Mouse (Mus musculus) liver, embryonic 11.5 days (tissue): ENCODE results near the gene Zp2. TPM values are rescaled to one million over a fixed set of nuclear protein-coding genes. Genes with fewer than 3 reads are reported as not detected.

Experiments
- ATAC-seq: fragments of 200-750 bp; cut with Nextera tagmentation; replicated peaks from 2 replicates; pipeline ENCODE4 v1.8.0; 2017; ENCODE audit warnings: moderate number of reproducible peaks, mild to moderate bottlenecking, moderate TSS enrichment, moderate library complexity; ENCODE audit not compliant: low FRiP score
- DNase-seq: peaks from one replicate; pipeline ENCODE4 v3.0.0-alpha.2; 2017; ENCODE audit warnings: low spot score
- H3K27ac ChIP-seq: fragments of 300-500 bp; sonication (generic); 2 replicates; pipeline ENCODE4 v1.5.1; 2014; ENCODE audit warnings: mild to moderate bottlenecking, low read depth, low read length, control low read depth
- H3K27me3 ChIP-seq: fragments of 300-500 bp; sonication (generic); replicated peaks from 2 replicates; pipeline ENCODE4 v1.6.1; 2014; ENCODE audit warnings: low read length, mixed read lengths; ENCODE audit not compliant: control insufficient read depth, insufficient read depth
- H3K36me3 ChIP-seq: fragments of 300-500 bp; sonication (generic); 2 replicates; pipeline ENCODE4 v1.6.1; 2014; ENCODE audit warnings: mild to moderate bottlenecking, low read length, moderate library complexity, mixed read lengths; ENCODE audit not compliant: control insufficient read depth, insufficient read depth
- H3K4me1 ChIP-seq: fragments of 300-500 bp; sonication (generic); replicated peaks from 2 replicates; pipeline ENCODE4 v1.6.1; 2014; ENCODE audit warnings: low read length, mixed read lengths; ENCODE audit not compliant: control insufficient read depth, insufficient read depth
- H3K4me2 ChIP-seq: fragments of 300-500 bp; sonication (generic); 2 replicates; pipeline ENCODE4 v1.6.1; 2014; ENCODE audit warnings: mild to moderate bottlenecking, control low read depth, moderate library complexity
- H3K4me3 ChIP-seq: fragments of 300-500 bp; sonication (generic); 2 replicates; pipeline ENCODE4 v1.5.1; 2014; ENCODE audit warnings: low read depth, low read length, control low read depth
- H3K9ac ChIP-seq: fragments of 300-500 bp; sonication (generic); 2 replicates; pipeline ENCODE4 v1.6.1; 2014; ENCODE audit warnings: low read depth, low read length, control low read depth
- H3K9me3 ChIP-seq: fragments of 300-500 bp; sonication (generic); 2 replicates; pipeline ENCODE4 v1.6.1; 2016; ENCODE audit warnings: low read length, inconsistent platforms, mixed read lengths; ENCODE audit not compliant: control insufficient read depth
- WGBS: fragments of 180-500 bp; shearing (Covaris S2); extraction: QIAGEN DNeasy Blood & Tissue Kit; methylation state at CpG from one replicate; pipeline ENCODE4 v1.1.7; 2014; 5-methylcytosine and 5-hydroxymethylcytosine counted together
- polyA plus RNA-seq: library from polyadenylated mRNA; unstranded; fragments of >200 nt; fragmentation: Nextera tagmentation; extraction: Ambion mirVana; gene quantifications from 2 replicates; pipeline ENCODE4 v1.2.1, GENCODE M21; 2014

Gene Zp2
- polyA plus RNA-seq: not detected in 2 replicates

GRCm38 (mm10) chr7:120145191-120145590 lies at the start of gene Zp2:
Gene Zp2, minus strand, starts transcription at chr7:120145291.
- ATAC-seq (no peak), DNase-seq (no peak)
- no peak within 1 kb of the TSS for H3K4me2 ChIP-seq

DNA sequence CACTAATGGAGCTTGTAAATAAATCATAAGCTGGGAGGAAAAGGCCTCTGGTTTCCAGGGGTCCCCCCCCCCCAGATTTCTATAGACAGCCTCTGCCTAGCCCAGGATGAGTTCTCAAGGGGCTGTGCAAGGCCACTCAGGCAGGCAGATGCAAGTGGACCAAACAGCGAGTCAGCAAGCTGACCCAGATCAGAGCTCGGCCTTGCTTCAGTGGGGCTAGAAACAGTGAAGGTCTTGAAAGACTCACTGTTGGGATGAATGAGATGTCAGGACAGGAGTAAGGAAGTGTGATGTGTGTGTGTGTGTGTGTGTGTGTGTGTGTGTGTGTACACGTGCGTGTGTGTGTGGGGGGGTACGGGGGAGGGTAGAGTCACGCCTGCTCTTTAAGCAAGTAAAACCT lies 47.7 kb upstream of the Zp2 start:
- no peaks in the 10 kb centered on the region for H3K4me1 ChIP-seq
- H3K27me3 ChIP-seq: no peaks in the 10 kb centered on the region
- H3K36me3 ChIP-seq: no peaks in the 10 kb centered on the region
- no peak overlapping the region for H3K27ac ChIP-seq
- DNase-seq (no peak), ATAC-seq (no peak)
- no peak overlapping the region for H3K4me3 ChIP-seq
- no peak overlapping the region for H3K9ac ChIP-seq
- 76% methylated on average over 6 of the region's 6 CpGs for WGBS
- no peaks in the 10 kb centered on the region for H3K9me3 ChIP-seq
- no peak overlapping the region for H3K4me2 ChIP-seq

More at GRCm38 (mm10) chr7:120145191-120145590, at the start of gene Zp2:
- 58% methylated on average over 9 of the region's 9 CpGs for WGBS
- H3K36me3 ChIP-seq: no peaks in the 10 kb centered on the region
- H3K27ac ChIP-seq: no peak within 1 kb of the TSS
- no peak within 1 kb of the TSS for H3K9ac ChIP-seq
- no peaks in the 10 kb centered on the region for H3K27me3 ChIP-seq
- no peaks in the 10 kb centered on the region for H3K9me3 ChIP-seq
- H3K4me3 ChIP-seq: no peak within 1 kb of the TSS
- H3K4me1 ChIP-seq: no peaks in the 10 kb centered on the region

GRCm38 (mm10) chr7:120192207-120192606 lies 47.1 kb upstream of the Zp2 start:
- no peaks in the 10 kb centered on the region for H3K4me1 ChIP-seq
- H3K4me2 ChIP-seq: no peak overlapping the region
- no peaks in the 10 kb centered on the region for H3K9me3 ChIP-seq
- 62% methylated on average over 3 of the region's 3 CpGs for WGBS
- no peak overlapping the region for H3K4me3 ChIP-seq
- no peak for ATAC-seq
- no peak overlapping the region for H3K9ac ChIP-seq
- DNase-seq: no peak
- no peak overlapping the region for H3K27ac ChIP-seq
- no peaks in the 10 kb centered on the region for H3K36me3 ChIP-seq
- no peaks in the 10 kb centered on the region for H3K27me3 ChIP-seq

- ATAC-seq: peak; percentile 44; the same call in 1 of the 2 replicates
- H3K4me1 ChIP-seq: no peaks in the 10 kb centered on the region
These were observed 45.1 kb upstream of the Zp2 start for GRCm38 (mm10) chr7:120190150-120190665.

DNA sequence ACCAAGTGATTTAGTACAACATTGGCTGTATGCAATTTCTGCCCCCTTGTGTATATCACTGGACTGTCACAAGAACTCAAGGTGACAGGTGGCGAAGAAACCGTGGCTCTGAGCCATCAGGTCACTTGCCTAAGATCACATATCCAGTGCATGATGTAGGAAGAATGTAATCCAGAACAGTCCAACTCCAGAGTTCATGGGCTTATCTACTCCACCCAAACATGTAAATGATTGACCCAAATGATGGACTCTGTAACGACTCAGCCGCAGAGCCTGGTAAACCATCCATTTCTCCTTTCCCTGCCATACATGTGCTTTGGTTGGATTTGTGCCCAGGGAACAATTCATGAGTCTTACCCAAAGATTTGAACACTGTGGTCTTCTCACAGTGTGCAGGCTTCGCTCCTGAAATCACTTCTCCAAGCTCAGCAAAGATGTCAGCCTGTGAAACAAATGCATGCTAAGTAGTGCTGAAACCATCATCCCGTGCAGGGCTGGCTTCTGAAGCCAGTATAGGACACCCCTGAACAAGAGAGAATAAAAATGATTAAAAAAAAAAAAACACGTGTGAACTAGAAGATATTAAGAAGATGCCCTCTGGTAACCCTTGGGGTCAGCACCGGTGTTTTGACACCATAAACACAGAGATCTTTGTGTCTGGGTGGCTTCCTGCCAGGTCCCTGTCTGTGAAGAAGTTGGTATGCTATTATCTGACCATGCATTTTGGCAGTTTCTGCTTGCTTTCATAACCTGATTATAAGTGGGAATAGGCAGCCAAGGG lies 44.5 kb upstream of the Zp2 start:
- Histone ChIP-seq H3K4me2 (no peak overlapping the region), H3K4me3 (no peak overlapping the region), H3K36me3 (no peaks in the 10 kb centered on the region), H3K27me3 (no peaks in the 10 kb centered on the region), H3K9ac (no peak overlapping the region), H3K9me3 (no peaks in the 10 kb centered on the region), H3K4me1 (no peaks in the 10 kb centered on the region), H3K27ac (no peak overlapping the region)
- peak; percentile 59; the same call in 1 of the 2 replicates for ATAC-seq
- 61% methylated on average over 8 of the region's 8 CpGs for WGBS
- DNase-seq: no peak

More at GRCm38 (mm10) chr7:120190150-120190665, 45.1 kb upstream of the Zp2 start:
- WGBS: 68% methylated on average over 8 of the region's 8 CpGs
- H3K36me3 ChIP-seq: no peaks in the 10 kb centered on the region
- H3K4me2 ChIP-seq: no peak overlapping the region
- no peaks in the 10 kb centered on the region for H3K27me3 ChIP-seq
- H3K27ac ChIP-seq: no peak overlapping the region
- DNase-seq: no peak
- H3K4me3 ChIP-seq: no peak overlapping the region
- H3K9me3 ChIP-seq: no peaks in the 10 kb centered on the region
- H3K9ac ChIP-seq: no peak overlapping the region

GRCm38 (mm10) chr7:120188946-120189345 lies 43.9 kb upstream of the Zp2 start:
- WGBS: 83% methylated on average over 5 of the region's 5 CpGs
- no peak overlapping the region for H3K9ac ChIP-seq
- no peak overlapping the region for H3K4me2 ChIP-seq
- DNase-seq (no peak), ATAC-seq (no peak)
- H3K4me3 ChIP-seq: no peak overlapping the region
- no peaks in the 10 kb centered on the region for H3K36me3 ChIP-seq
- no peak overlapping the region for H3K27ac ChIP-seq
- H3K9me3 ChIP-seq: no peaks in the 10 kb centered on the region
- no peaks in the 10 kb centered on the region for H3K4me1 ChIP-seq
- H3K27me3 ChIP-seq: no peaks in the 10 kb centered on the region

DNA sequence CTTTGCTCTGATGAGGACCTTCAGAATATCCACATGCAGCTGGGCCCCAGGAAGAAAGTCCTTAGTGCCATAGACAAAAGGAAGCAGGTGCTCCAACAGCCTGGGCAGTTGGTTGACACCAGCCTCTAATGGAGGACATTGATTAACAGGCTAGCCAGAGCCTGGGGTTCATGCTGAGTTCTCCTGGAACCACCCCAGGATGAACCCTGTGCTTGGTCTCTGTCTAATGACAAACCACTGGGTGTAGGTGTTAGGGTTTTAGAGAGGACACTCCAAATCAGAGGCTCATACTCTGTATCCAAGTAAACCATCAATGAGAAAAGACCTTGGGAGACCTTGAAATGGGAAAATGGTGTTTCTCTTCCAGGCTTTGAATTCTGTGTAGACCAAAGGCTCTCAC lies 37.8 kb upstream of the Zp2 start:
- no peaks in the 10 kb centered on the region for H3K27me3 ChIP-seq
- DNase-seq (no peak), ATAC-seq (no peak)
- H3K9ac ChIP-seq: no peak overlapping the region
- no peak overlapping the region for H3K4me3 ChIP-seq
- no peaks in the 10 kb centered on the region for H3K4me1 ChIP-seq
- no peak overlapping the region for H3K4me2 ChIP-seq
- no peaks in the 10 kb centered on the region for H3K9me3 ChIP-seq
- no peak overlapping the region for H3K27ac ChIP-seq
- H3K36me3 ChIP-seq: no peaks in the 10 kb centered on the region

GRCm38 (mm10) chr7:120181401-120182230 lies 36.5 kb upstream of the Zp2 start:
- Histone ChIP-seq H3K27me3 (no peaks in the 10 kb centered on the region), H3K4me1 (no peaks in the 10 kb centered on the region), H3K9ac (no peak overlapping the region), H3K27ac (no peak overlapping the region), H3K9me3 (no peaks in the 10 kb centered on the region), H3K36me3 (no peaks in the 10 kb centered on the region), H3K4me2 (no peak overlapping the region), H3K4me3 (no peak overlapping the region)
- no peak for ATAC-seq
- WGBS: 87% methylated on average over 4 of the region's 4 CpGs
- no peak for DNase-seq
